Mouse (Mus musculus) gastrocnemius, adult 18-20 months (tissue): Measurements from ENCODE around the gene Srprb. TPM values are rescaled to one million over a fixed set of nuclear protein-coding genes. Genes with fewer than 3 reads are reported as not detected.

Experiments
- DNase-seq: peaks from one replicate; pipeline ENCODE4 v3.0.0; 2021; ENCODE audit warnings: low spot score
- long read RNA-seq, 2 experiments: library from polyadenylated mRNA; stranded (forward); transcript quantifications; one replicate each; pipeline ENCODE4 v2.0.0; 2021
- total RNA-seq, 2 experiments: library from RNA; stranded (reverse); gene quantifications; 2 replicates each; pipeline ENCODE4 v1.2.3; 2021

Gene Srprb
- 10 to 100 TPM; 16.2 to 17.2 TPM for total RNA-seq
- long read RNA-seq, experiment 1, transcript Srprb-201 (7 exons, 3,064 nt): major isoform, 25 of 28 reads
- long read RNA-seq, experiment 1, partial matches to known transcripts: 0 of 28 reads
- long read RNA-seq, experiment 1, other reads (novel, unspliced or antisense): 3 of 28 reads
- long read RNA-seq, experiment 2, transcript Srprb-201 (7 exons, 3,064 nt): major isoform, 20 of 23 reads
- long read RNA-seq, experiment 2, partial matches to known transcripts: 0 of 23 reads
- long read RNA-seq, experiment 2, other reads (novel, unspliced or antisense): 3 of 23 reads

- DNase-seq: peak; percentile 95
Measured at GRCm38 (mm10) chr9:103201561-103202260, at the start of gene Srprb. Gene Srprb (minus strand): TSS chr9:103202137.

- DNase-seq: no peak
Measured at GRCm38 (mm10) chr9:103248618-103249017, 46.7 kb upstream of the Srprb start.

- no peak for DNase-seq
Measured at GRCm38 (mm10) chr9:103246526-103247168, 44.7 kb upstream of the Srprb start.

- DNase-seq: no peak
Measured at GRCm38 (mm10) chr9:103243640-103244039, 41.7 kb upstream of the Srprb start.

- DNase-seq: no peak
Measured at GRCm38 (mm10) chr9:103241206-103241605, 39.3 kb upstream of the Srprb start.

- DNase-seq: no peak
Measured at GRCm38 (mm10) chr9:103239471-103239870, 37.5 kb upstream of the Srprb start.

- no peak for DNase-seq
Measured at GRCm38 (mm10) chr9:103234565-103235165, 32.7 kb upstream of the Srprb start.

GRCm38 (mm10) chr9:103234059-103234458 lies 32.1 kb upstream of the Srprb start:
- DNase-seq: no peak

GRCm38 (mm10) chr9:103233006-103233395 lies 31.1 kb upstream of the Srprb start:
- no peak for DNase-seq

GRCm38 (mm10) chr9:103232232-103233005 lies 30.5 kb upstream of the Srprb start:
- DNase-seq: no peak

- peak; percentile 15 for DNase-seq
Measured at GRCm38 (mm10) chr9:103230151-103230951, 28.4 kb upstream of the Srprb start, which contains the start of the genes Gm20425 and Trf. Gene Gm20425 (minus strand): TSS chr9:103230307. Gene Trf (minus strand): TSS chr9:103230444.

GRCm38 (mm10) chr9:103229037-103229867 lies 27.3 kb upstream of the Srprb start:
- no peak for DNase-seq

- DNase-seq: no peak
Measured at GRCm38 (mm10) chr9:103228370-103229003, 26.6 kb upstream of the Srprb start.

- no peak for DNase-seq
Measured at GRCm38 (mm10) chr9:103227760-103228159, 25.8 kb upstream of the Srprb start.

GRCm38 (mm10) chr9:103226806-103227205 lies 24.9 kb upstream of the Srprb start:
- DNase-seq: no peak

- DNase-seq: no peak
Measured at GRCm38 (mm10) chr9:103225464-103225863, 23.5 kb upstream of the Srprb start.

- no peak for DNase-seq
Measured at GRCm38 (mm10) chr9:103224721-103225120, 22.8 kb upstream of the Srprb start.

GRCm38 (mm10) chr9:103214281-103214680 lies 12.3 kb upstream of the Srprb start:
- DNase-seq: no peak

GRCm38 (mm10) chr9:103213631-103214030 lies 11.7 kb upstream of the Srprb start:
- DNase-seq: peak; percentile 30
